Mouse (Mus musculus) layer of hippocampus, postnatal 14 days (tissue): ENCODE measurements around the gene Fam172a. TPM values are rescaled to one million over a fixed set of nuclear protein-coding genes. Genes with fewer than 3 reads are reported as not detected.

Experiments used
- DNase-seq, 2 experiments: peaks; one replicate each; pipeline ENCODE4 v3.0.0; 2021 to 2022; ENCODE audit warnings: low spot score in 2 of 2, mixed read lengths in 1 of 2
- total RNA-seq, 2 experiments: library from RNA; stranded (reverse); gene quantifications; 2 replicates each; pipeline ENCODE4 v1.2.3; 2021

Gene Fam172a
- total RNA-seq, 2 experiments from 2014 or later: 39.0 to 40.7 TPM

GRCm38 (mm10) chr13:78210748-78211089 lies 508.9 kb downstream of the Fam172a start:
- DNase-seq: peak in 1 of 2 experiments; percentile 37

DNA sequence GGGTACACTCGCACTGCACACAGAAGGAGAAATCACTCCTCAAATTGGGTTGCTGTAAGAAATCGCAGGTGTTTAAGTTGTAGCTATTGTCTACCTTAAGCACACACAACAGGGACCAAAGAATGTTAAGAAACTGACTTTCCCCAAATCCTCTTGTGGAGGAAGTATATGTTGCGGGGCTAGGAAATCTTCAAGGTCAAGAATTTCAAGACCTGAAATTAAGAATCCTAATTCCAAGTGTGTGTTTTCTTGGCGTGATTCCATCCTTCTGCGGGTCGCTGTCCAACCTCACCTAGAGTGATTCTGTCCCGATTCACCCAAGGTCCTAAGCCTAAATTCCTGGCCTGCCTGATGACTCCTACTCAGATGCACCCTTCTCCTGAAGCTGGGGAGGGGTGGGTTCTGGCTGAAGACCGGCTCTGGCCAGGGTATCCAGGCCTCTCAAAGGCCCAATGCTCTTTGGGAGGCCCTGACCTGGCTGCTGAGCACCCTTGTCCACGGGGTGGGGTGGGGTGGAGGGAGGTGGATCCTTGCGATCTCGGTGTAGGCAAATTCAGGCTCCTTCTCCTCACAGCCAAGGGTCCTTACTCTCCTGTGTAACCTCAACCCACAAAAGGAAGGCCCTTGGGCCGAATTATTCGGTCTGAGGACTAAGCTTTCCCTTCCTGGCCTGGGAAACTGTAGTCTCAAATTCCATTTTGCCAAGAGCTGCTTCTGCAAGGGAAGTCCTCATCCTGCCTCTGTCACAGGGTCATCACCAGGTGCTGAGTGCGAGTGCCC lies 509.6 kb downstream of the Fam172a start:
- DNase-seq: no peak

GRCm38 (mm10) chr13:78212111-78212510 lies 510.3 kb downstream of the Fam172a start:
- no peak for DNase-seq

DNA sequence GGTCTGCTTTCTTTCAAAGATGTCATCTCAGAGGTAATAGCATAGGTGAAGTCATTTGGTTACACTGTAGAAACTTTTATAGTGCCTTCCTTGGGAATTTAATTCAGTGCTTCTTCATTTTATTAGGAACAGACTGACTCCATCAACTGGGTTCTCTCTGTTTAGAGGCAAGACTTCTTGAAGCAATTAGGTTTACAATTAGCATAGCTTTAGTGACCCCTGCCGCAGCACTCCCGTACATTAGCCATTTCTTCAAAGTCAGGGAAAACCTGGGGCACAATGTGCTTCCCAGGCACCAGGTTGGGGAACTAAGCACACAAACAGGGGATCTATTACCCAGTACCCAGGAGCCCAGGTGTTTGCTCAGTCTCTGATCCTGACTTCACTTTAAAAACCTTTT lies 511.3 kb downstream of the Fam172a start:
- no peak for DNase-seq

- DNase-seq: no peak
Observed at GRCm38 (mm10) chr13:78215223-78215622, 513.4 kb downstream of the Fam172a start.
